21 mouse cellular contexts compared by ENCODE assay signal in genomic region chr6:39442786-39443287, GRCm38 (mm10).
"Had no signal": no experiment of that assay in that cellular context is flagged by ENCODE, and none has a peak within 500 bp of the region (broad histone marks: within the 10 kb centered on the region; RNA-seq: fewer than 3 reads in every experiment).

No protein-coding gene starts in this region.

- H3K4me2 ChIP-seq: lung, embryonic 15.5 days; midbrain, embryonic 11.5 days; midbrain, embryonic 13.5 days; midbrain, embryonic 15.5 days; neural tube, embryonic 13.5 days; neural tube, embryonic 15.5 days had no signal

- DNase-seq: lung, adult 2 months; lung, postnatal 14 days; lung, postnatal 36 days; retina, postnatal 1 day; right cerebral cortex, adult 18-20 months; right cerebral cortex, postnatal 25 days; right cerebral cortex, postnatal 4 days; spleen, adult 18-20 months; thymus, adult 18-20 months; thymus, postnatal 14 days; thymus, postnatal 36 days had no signal

- H3K4me1 ChIP-seq: lung, embryonic 15.5 days; midbrain, embryonic 13.5 days; midbrain, embryonic 15.5 days; neural tube, embryonic 13.5 days; neural tube, embryonic 15.5 days had no signal

- H3K9me3 ChIP-seq: lung, embryonic 15.5 days; midbrain, embryonic 13.5 days; midbrain, embryonic 15.5 days; neural tube, embryonic 13.5 days; neural tube, embryonic 15.5 days had no signal

- H3K4me3 ChIP-seq: lung, embryonic 15.5 days; megakaryocyte, embryonic 14.5 days; midbrain, embryonic 13.5 days; midbrain, embryonic 15.5 days; myocyte; neural tube, embryonic 13.5 days; neural tube, embryonic 15.5 days had no signal

- H3K36me3 ChIP-seq: lung, embryonic 15.5 days; midbrain, embryonic 13.5 days; midbrain, embryonic 15.5 days; neural tube, embryonic 13.5 days; neural tube, embryonic 15.5 days had no signal

- H3K27me3 ChIP-seq: lung, embryonic 15.5 days; midbrain, embryonic 13.5 days; midbrain, embryonic 15.5 days; neural tube, embryonic 13.5 days; neural tube, embryonic 15.5 days had no signal

- ATAC-seq: lung, postnatal 0 days; midbrain, embryonic 13.5 days; midbrain, embryonic 15.5 days had no signal

- H3K9ac ChIP-seq: lung, embryonic 15.5 days; midbrain, embryonic 13.5 days; midbrain, embryonic 15.5 days; neural tube, embryonic 13.5 days; neural tube, embryonic 15.5 days had no signal

- H3K27ac ChIP-seq: lung, embryonic 15.5 days; macrophage; midbrain, embryonic 13.5 days; midbrain, embryonic 15.5 days; neural tube, embryonic 13.5 days; neural tube, embryonic 15.5 days had no signal
